Mouse (Mus musculus) liver, postnatal 0 days (tissue): ENCODE measurements at regions not wholly inside any gene's neighbourhood (a gene's known extent, or its start where the extent isn't known, plus 50 kb on each side); places are given as distances from the start of the nearest gene placed in this dataset.

Source experiments
- CTCF ChIP-seq: sonication (generic); IDR thresholded peaks from 2 replicates; pipeline ENCODE4 v1.5.1; 2016; ENCODE audit warnings: antibody characterized with exemption, low read depth
- EP300 ChIP-seq: IDR thresholded peaks from 2 replicates; pipeline ENCODE4 v1.6.1; 2016; ENCODE audit warnings: antibody characterized with exemption, low read depth, mild to moderate bottlenecking

DNA sequence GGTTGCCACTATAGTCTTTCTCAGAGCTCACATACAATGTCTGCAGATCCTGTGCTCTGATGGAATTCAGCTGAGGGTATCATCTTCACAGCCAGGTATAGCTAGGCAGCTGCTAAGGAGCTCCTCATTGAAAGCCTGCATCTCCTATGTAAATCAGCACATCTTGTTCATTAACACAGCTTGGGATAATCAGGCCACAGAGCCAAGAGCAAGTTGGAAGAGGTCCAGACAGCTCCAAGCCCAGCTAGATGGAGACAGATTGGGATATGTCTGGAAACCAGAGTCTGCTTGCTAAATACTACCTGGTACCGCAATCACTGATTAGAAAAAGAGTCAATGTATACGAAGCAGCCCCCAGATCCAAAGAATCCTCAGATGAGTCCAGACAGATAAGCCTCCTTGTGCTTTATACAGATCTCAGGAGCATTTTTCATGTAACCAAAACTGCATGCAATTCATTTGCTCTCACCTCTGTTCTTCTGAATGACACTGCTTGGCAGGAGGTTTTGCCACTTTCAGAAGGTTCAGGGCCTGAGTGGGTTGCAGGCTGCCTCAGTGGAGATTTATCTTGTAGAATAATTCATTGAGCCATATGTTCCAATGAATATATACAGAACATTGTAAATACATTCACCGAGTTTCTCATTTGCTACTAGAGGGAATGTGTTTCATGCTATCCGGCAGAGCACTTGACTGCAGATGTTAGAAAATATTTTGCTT is 485.4 kb downstream of the D3Ertd751e start:
- no peak for TF ChIP-seq EP300
- TF ChIP-seq CTCF, result no peak
